Mouse (Mus musculus) heart, adult 2 months (tissue): ENCODE results near the gene Supt5. TPM values are rescaled to one million over a fixed set of nuclear protein-coding genes. Genes with fewer than 3 reads are reported as not detected.

Experiments
- DNase-seq, 2 experiments: peaks; one replicate each; pipeline ENCODE4 v3.0.0; 2021
- H3K27ac ChIP-seq: fragments of 200-600 bp; 2 replicates; pipeline ENCODE4 v1.8.1; 2022
- H3K27me3 ChIP-seq: fragments of 200-500 bp; 2 replicates; pipeline ENCODE4 v1.6.1; 2012; ENCODE audit warnings: mild to moderate bottlenecking, low read length, inconsistent platforms, mixed read lengths; ENCODE audit not compliant: control insufficient read depth, insufficient read depth
- H3K36me3 ChIP-seq: fragments of 200-500 bp; 2 replicates; pipeline ENCODE4 v1.6.1; 2012; ENCODE audit warnings: low read length, inconsistent platforms; ENCODE audit not compliant: control insufficient read depth, insufficient read depth
- H3K4me1 ChIP-seq: fragments of 200-500 bp; 2 replicates; pipeline ENCODE4 v1.6.1; 2011; ENCODE audit warnings: low read length; ENCODE audit not compliant: control insufficient read depth, insufficient read depth
- H3K4me3 ChIP-seq: fragments of 200-600 bp; 2 replicates; pipeline ENCODE4 v1.8.1; 2022
- H3K79me2 ChIP-seq: fragments of 200-500 bp; replicated peaks from 2 replicates; pipeline ENCODE4 v1.6.1; 2012; ENCODE audit warnings: mild to moderate bottlenecking, inconsistent platforms, low read length, moderate library complexity, mixed read lengths; ENCODE audit not compliant: control insufficient read depth, insufficient read depth
- H3K9ac ChIP-seq: fragments of 200-500 bp; 2 replicates; pipeline ENCODE4 v1.6.1; 2012; ENCODE audit warnings: low read depth, mild to moderate bottlenecking, control low read depth, inconsistent platforms, low read length, mixed read lengths
- CTCF ChIP-seq: fragments of 200-600 bp; IDR thresholded peaks from 2 replicates; pipeline ENCODE4 v1.8.1; 2022; ENCODE audit warnings: antibody characterized with exemption, mild to moderate bottlenecking, moderate library complexity
- EP300 ChIP-seq: fragments of 200-500 bp; IDR thresholded peaks from 2 replicates; pipeline ENCODE4 v1.6.1; 2011; ENCODE audit warnings: low read depth, low read length, control low read depth; ENCODE audit not compliant: insufficient read depth
- POLR2A ChIP-seq: fragments of 200-500 bp; IDR thresholded peaks from 2 replicates; pipeline ENCODE4 v1.6.1; 2011; ENCODE audit warnings: mild to moderate bottlenecking, low read depth, low read length, control low read depth; ENCODE audit not compliant: insufficient read depth
- WGBS: fragments of 180-500 bp; shearing (Covaris S2); methylation state at CpG from one replicate; pipeline ENCODE4 v1.1.7; 2018; 5-methylcytosine and 5-hydroxymethylcytosine counted together
- intact Hi-C: fragments of 180-260 bp; cut with DNase I; formaldehyde crosslinking; loops from one replicate; pipeline ENCODE4 v1.15.1; 2025
- polyA plus RNA-seq: library from polyadenylated mRNA; depleted of rRNA; stranded (reverse); fragments of >200 nt; gene quantifications from 2 replicates; pipeline ENCODE4 v1.2.3, GENCODE M21; 2012
- total RNA-seq, 2 experiments: library from RNA; stranded (reverse); gene quantifications; 2 replicates each; pipeline ENCODE4 v1.2.3; 2021

The Supt5 gene
- total and polyA plus RNA-seq, 3 experiments, result 52.5 to 64.3 (median 59.9) TPM

DNA sequence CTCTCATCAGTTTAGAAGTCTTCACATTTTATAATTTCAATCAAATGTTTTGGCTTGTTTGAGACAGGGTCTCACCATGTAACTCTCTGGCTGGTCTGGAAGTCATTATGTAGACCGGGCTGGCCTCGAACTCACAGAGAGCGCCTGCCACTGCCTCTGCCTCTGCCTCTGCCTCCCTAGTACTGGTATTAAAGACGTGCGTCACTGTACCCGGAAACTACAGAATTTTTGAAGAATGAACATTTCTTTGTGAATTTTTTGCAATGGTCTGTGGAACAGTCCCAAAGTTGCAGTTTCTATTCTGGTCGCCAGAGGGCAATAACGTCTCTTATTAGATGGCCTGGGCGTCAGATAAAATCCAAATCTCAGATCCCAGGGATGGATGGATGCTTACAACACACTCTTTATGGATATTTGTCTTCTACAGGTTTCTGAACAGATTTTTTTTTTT lies 34.6 kb upstream of the Supt5 start:
- no peaks in the 10 kb centered on the region; the same call in 1 of the 2 replicates for H3K36me3 ChIP-seq
- H3K4me1 ChIP-seq, result peaks cover 12% of the 10 kb centered on the region
- H3K4me3 ChIP-seq, result peak overlapping the region; percentile 45
- peak; percentile 75 to 81 for DNase-seq
- peak overlapping the region; percentile 85 for H3K27ac ChIP-seq
- 0% methylated on average over 9 of the region's 9 CpGs for WGBS
- H3K79me2 ChIP-seq, result no peaks in the 10 kb centered on the region; the same call in none of the 2 replicates
- peak overlapping the region; percentile 63 for H3K9ac ChIP-seq
- no peaks in the 10 kb centered on the region for H3K27me3 ChIP-seq
- no peak for TF ChIP-seq POLR2A
- peak; percentile 88 for TF ChIP-seq CTCF
- intact Hi-C loops, result loop anchor here (1.0 to 5.0 kb wide), 2 partner anchors 13 to 224 kb away; partner anchors contain the start of genes Pak4 and Samd4b

DNA sequence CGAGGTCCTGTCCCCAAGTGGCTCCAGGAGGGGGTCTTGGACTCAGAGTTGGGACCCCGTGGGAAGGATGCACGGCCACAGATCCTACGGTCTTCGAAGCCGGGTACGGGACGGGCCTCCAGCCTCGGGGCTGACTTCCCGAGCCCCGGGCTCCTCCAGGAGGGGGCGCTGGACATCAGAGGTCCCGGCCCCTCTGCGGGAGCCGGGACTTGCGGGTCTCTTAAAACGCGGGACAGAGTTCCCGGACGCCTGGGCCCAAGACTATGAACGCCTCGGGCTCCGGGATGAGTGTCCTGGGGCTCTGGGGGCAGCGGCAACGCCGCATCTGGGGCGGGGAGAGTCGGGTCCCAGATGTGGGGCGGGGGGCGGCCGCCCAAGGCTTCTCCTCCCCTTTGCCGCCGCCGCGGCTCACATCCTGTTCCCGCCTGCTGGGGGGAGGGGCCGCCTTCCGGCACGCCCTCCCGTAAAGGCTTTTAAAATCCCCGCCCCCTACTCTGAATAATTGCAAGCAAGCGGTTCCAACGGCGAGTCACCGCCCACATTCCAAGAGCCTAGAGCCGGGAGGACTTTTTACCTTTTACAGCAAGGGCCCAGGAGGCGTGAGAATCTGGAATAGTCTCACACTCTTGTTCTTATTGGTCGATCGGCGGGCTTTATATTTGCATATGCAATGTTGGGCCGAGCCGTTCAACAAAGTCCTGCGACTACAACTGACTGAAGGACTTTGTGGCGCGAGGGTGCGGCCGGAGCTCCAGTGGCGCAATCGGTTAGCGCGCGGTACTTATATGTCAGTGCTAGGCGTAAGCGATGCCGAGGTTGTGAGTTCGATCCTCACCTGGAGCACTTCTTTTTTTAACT lies 33.9 kb upstream of the Supt5 start, which contains the start of gene Plekhg2:
Gene Plekhg2 (minus strand): TSS at position 349 of the 858 bp plus-strand sequence.
- under 1% methylated on average over 64 of the region's 66 CpGs for WGBS
- H3K9ac ChIP-seq, result peak within 1 kb of the TSS; percentile 93
- intact Hi-C loops, result loop anchor here (1.0 to 5.0 kb wide), 2 partner anchors 14 to 225 kb away; partner anchors contain the start of genes Pak4 and Samd4b
- H3K79me2 ChIP-seq, result no peaks in the 10 kb centered on the region; the same call in none of the 2 replicates
- peak within 1 kb of the TSS; percentile 77 for H3K4me3 ChIP-seq
- no peaks in the 10 kb centered on the region; the same call in 1 of the 2 replicates for H3K36me3 ChIP-seq
- DNase-seq, result peak; percentile 98 to 99
- H3K4me1 ChIP-seq, result peaks cover 12% of the 10 kb centered on the region
- no peaks in the 10 kb centered on the region for H3K27me3 ChIP-seq
- TF ChIP-seq CTCF, result peak; percentile 82
- TF ChIP-seq POLR2A, result peak; percentile 70
- TF ChIP-seq EP300, result peak; percentile 94
- peak within 1 kb of the TSS; percentile 85 for H3K27ac ChIP-seq

DNA sequence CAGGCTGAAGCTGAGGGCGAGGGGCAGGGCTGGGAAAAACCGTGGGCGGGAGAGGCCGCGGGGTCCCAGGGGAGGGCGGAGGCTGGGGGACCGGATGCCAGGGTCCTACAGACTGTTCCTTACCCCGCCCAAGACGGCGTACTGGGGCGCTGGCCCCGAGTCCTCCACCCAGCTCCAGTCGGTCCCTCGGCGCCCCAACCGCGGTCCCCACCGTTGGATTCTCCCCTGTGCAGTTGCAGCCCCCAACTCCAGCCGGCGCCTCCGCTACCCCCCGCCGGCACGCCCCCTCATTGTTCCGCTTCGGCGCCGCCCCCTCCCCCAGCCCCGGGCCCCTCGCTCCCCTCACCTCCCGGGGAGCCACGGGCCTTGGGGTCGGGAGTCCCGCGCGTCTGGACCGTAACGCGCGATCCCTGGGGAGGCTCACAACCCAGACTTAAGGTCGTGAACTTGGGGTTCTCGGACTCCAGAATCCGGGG lies 33.0 kb upstream of the Supt5 start:
- under 1% methylated on average over 42 of the region's 43 CpGs for WGBS
- peak; percentile 84 for DNase-seq
- peak overlapping the region; percentile 77 for H3K4me3 ChIP-seq
- peak overlapping the region; percentile 85 for H3K27ac ChIP-seq
- no peaks in the 10 kb centered on the region for H3K36me3 ChIP-seq
- H3K79me2 ChIP-seq, result no peaks in the 10 kb centered on the region; the same call in none of the 2 replicates
- peaks cover 12% of the 10 kb centered on the region for H3K4me1 ChIP-seq
- H3K27me3 ChIP-seq, result no peaks in the 10 kb centered on the region
- TF ChIP-seq EP300, result no peak
- no peak for TF ChIP-seq CTCF
- TF ChIP-seq POLR2A, result no peak
- intact Hi-C loops, result loop anchor here (1.0 to 5.0 kb wide), 2 partner anchors 20 to 226 kb away; partner anchors contain the start of genes Pak4 and Samd4b
- H3K9ac ChIP-seq, result peak overlapping the region; percentile 93

DNA sequence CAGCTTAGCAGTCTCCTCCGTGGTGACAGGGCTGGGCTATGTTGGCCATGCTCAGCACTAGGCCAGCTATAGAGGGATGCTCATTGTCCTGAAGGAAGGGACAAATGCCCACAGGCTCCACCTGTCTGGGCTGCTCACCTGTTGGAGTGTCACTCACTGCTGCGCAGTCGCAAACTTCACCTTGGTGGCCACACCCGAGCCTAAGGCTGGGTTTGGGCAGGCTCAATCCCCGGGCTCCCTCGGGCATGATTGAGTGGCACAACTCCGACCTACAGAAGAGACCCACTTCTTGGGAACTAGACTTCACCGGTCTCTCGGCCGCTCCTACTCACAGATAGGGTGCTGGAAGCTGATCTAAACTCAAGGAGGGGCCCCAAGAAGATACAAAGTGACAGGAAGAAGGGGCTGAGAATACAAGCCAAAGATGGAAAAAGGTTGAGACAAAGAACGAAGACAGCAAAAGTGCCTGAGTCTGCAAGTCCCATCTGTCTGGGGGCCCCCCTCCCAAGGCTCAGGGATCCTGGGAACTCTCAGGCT lies 32.5 kb upstream of the Supt5 start:
- Histone ChIP-seq H3K9ac (peak overlapping the region; percentile 93), H3K27ac (peak overlapping the region; percentile 85), H3K27me3 (no peaks in the 10 kb centered on the region), H3K36me3 (no peaks in the 10 kb centered on the region), H3K4me1 (peaks cover 12% of the 10 kb centered on the region), H3K4me3 (peak overlapping the region; percentile 77), H3K79me2 (no peaks in the 10 kb centered on the region; the same call in none of the 2 replicates)
- intact Hi-C loops, result loop anchor here (1.0 to 5.0 kb wide), 2 partner anchors 20 to 226 kb away; partner anchors contain the start of genes Pak4 and Samd4b
- TF ChIP-seq POLR2A, result 0 out of 2 replicates have a peak, but pooled peaks have one; percentile 30
- no peak for TF ChIP-seq EP300
- DNase-seq, result peak in 1 of 2 experiments; percentile 35
- 17% methylated on average over 11 of the region's 11 CpGs for WGBS

DNA sequence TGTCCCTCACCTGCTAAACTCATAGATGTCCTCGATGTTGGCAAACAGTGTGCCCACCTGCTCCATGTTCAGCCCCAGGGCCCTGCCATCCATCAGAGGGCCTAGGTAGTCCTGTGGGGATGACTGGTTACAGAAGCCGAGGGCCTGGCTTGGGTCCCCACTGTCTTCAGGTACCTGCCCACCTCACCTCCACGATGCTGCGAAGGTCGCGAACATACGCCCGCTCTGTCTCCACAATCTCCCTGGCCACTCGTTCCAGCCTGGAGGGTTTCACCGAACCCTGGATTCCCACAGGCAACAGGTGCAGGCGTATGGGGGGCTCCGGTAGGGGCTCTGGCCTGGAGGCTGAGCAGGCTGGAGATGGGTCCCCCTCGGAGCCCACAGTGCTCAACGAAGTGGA lies 31.5 kb upstream of the Supt5 start:
- intact Hi-C loops, result loop anchor here (5.0 kb wide), 1 partner anchor 227 kb away; the partner anchor contains the start of genes Pak4 and Samd4b
- H3K36me3 ChIP-seq, result no peaks in the 10 kb centered on the region
- 85% methylated on average over 14 of the region's 14 CpGs for WGBS
- peak overlapping the region; percentile 77; the same call in 1 of the 2 replicates for H3K4me3 ChIP-seq
- no peak overlapping the region; the same call in 1 of the 2 replicates for H3K27ac ChIP-seq
- H3K27me3 ChIP-seq, result no peaks in the 10 kb centered on the region
- no peak overlapping the region for H3K9ac ChIP-seq
- TF ChIP-seq POLR2A (no peak), CTCF (no peak), EP300 (no peak)
- no peak for DNase-seq
- peaks cover 9% of the 10 kb centered on the region for H3K4me1 ChIP-seq
- no peaks in the 10 kb centered on the region; the same call in none of the 2 replicates for H3K79me2 ChIP-seq
